Mouse (Mus musculus) intestine, postnatal 0 days (tissue): ENCODE measurements around the gene Mei4. TPM values are rescaled to one million over a fixed set of nuclear protein-coding genes. Genes with fewer than 3 reads are reported as not detected.
A peak's percentile ranks its signal among the peaks of the same experiment; 100 is the strongest.

Experiments used
- ATAC-seq: fragments of 200-750 bp; cut with Nextera tagmentation; 2 replicates; pipeline ENCODE4 v1.8.0; 2017; ENCODE audit warnings: mild to moderate bottlenecking, moderate TSS enrichment, moderate library complexity
- H3K27ac ChIP-seq: fragments of 300-500 bp; sonication (generic); 2 replicates; pipeline ENCODE4 v1.5.1; 2014; ENCODE audit warnings: mild to moderate bottlenecking, low read depth, low read length, moderate library complexity
- H3K27me3 ChIP-seq: fragments of 300-500 bp; sonication (generic); replicated peaks from 2 replicates; pipeline ENCODE4 v1.6.1; 2014; ENCODE audit warnings: low read length, mixed read lengths; ENCODE audit not compliant: control insufficient read depth, insufficient read depth
- H3K36me3 ChIP-seq: fragments of 300-500 bp; sonication (generic); 2 replicates; pipeline ENCODE4 v1.6.1; 2014; ENCODE audit warnings: mild to moderate bottlenecking, moderate library complexity; ENCODE audit not compliant: control insufficient read depth, insufficient read depth
- H3K4me1 ChIP-seq: fragments of 300-500 bp; sonication (generic); replicated peaks from 2 replicates; pipeline ENCODE4 v1.6.1; 2014; ENCODE audit warnings: antibody characterized with exemption, low read length, mixed read lengths; ENCODE audit not compliant: control insufficient read depth, insufficient read depth
- H3K4me2 ChIP-seq: fragments of 300-500 bp; sonication (generic); replicated peaks from 2 replicates; pipeline ENCODE4 v1.6.1; 2014; ENCODE audit warnings: low read depth, mild to moderate bottlenecking, moderate library complexity
- H3K4me3 ChIP-seq: fragments of 300-500 bp; sonication (generic); 2 replicates; pipeline ENCODE4 v1.5.1; 2014; ENCODE audit warnings: low read depth, low read length
- H3K9ac ChIP-seq: fragments of 300-500 bp; sonication (generic); 2 replicates; pipeline ENCODE4 v1.6.1; 2014; ENCODE audit warnings: mild to moderate bottlenecking, low read depth, low read length
- H3K9me3 ChIP-seq: fragments of 300-500 bp; sonication (generic); 2 replicates; pipeline ENCODE4 v1.6.1; 2016; ENCODE audit warnings: mixed run types; ENCODE audit not compliant: control insufficient read depth
- CTCF ChIP-seq: sonication (generic); IDR thresholded peaks from 2 replicates; pipeline ENCODE4 v1.5.1; 2016; ENCODE audit warnings: low read depth, mild to moderate bottlenecking, control low read depth, antibody characterized with exemption, moderate library complexity
- WGBS: fragments of 180-500 bp; shearing (Covaris S2); extraction: QIAGEN DNeasy Blood & Tissue Kit; methylation state at CpG from one replicate; pipeline ENCODE4 v1.1.7; 2014; 5-methylcytosine and 5-hydroxymethylcytosine counted together
- polyA plus RNA-seq: library from polyadenylated mRNA; unstranded; fragments of >200 nt; fragmentation: Nextera tagmentation; extraction: Ambion mirVana; gene quantifications from 2 replicates; pipeline ENCODE4 v1.2.1, GENCODE M21; 2015

Gene Mei4
- polyA plus RNA-seq, 1 experiment from 2014 or later, result not detected

- H3K4me3 ChIP-seq, result no peak overlapping the region
- no peak for ATAC-seq
- no peak overlapping the region for H3K4me2 ChIP-seq
- no peak overlapping the region for H3K27ac ChIP-seq
- 92% methylated on average over 1 of the region's 1 CpGs for WGBS
- H3K9me3 ChIP-seq, result no peaks in the 10 kb centered on the region
- H3K9ac ChIP-seq, result no peak overlapping the region
- no peaks in the 10 kb centered on the region for H3K4me1 ChIP-seq
- no peaks in the 10 kb centered on the region for H3K27me3 ChIP-seq
- no peak for TF ChIP-seq CTCF
- no peaks in the 10 kb centered on the region for H3K36me3 ChIP-seq
Observed at GRCm38 (mm10) chr9:81966765-81967164, 103.3 kb downstream of the Mei4 start.

GRCm38 (mm10) chr9:81968935-81969334 lies 105.5 kb downstream of the Mei4 start:
- H3K27me3 ChIP-seq, result no peaks in the 10 kb centered on the region
- H3K36me3 ChIP-seq, result no peaks in the 10 kb centered on the region
- no peak overlapping the region for H3K27ac ChIP-seq
- no peak overlapping the region for H3K4me3 ChIP-seq
- H3K9me3 ChIP-seq, result no peaks in the 10 kb centered on the region
- 0 out of 2 replicates have a peak, but pooled peaks have one; percentile 9 for TF ChIP-seq CTCF
- H3K9ac ChIP-seq, result no peak overlapping the region
- no peaks in the 10 kb centered on the region for H3K4me1 ChIP-seq
- 45% methylated on average over 2 of the region's 2 CpGs for WGBS
- ATAC-seq, result no peak
- no peak overlapping the region for H3K4me2 ChIP-seq

DNA sequence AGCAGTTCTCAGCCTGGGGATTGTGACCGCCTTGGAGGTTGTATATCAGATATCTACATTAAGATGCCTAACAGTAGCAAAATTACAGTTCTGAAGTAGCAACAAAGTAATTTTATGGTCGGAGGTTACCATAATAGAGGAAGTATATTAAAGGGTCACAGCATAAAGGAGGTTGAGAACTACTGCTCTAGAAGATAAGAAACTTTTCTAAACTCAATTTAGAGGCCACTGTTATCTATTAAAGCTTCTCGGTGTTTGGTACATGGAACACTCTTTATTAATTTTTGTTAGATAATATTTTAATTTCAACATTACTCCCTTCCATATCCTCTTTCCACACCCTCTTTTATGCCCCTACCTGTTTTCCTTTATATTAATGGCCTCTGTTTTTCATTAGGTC lies 119.0 kb downstream of the Mei4 start:
- no peaks in the 10 kb centered on the region for H3K4me1 ChIP-seq
- ATAC-seq, result no peak
- no peak overlapping the region for H3K9ac ChIP-seq
- H3K4me3 ChIP-seq, result no peak overlapping the region
- H3K27ac ChIP-seq, result no peak overlapping the region
- no peak overlapping the region for H3K4me2 ChIP-seq
- no peaks in the 10 kb centered on the region for H3K9me3 ChIP-seq
- no peaks in the 10 kb centered on the region for H3K27me3 ChIP-seq
- 84% methylated on average over 3 of the region's 3 CpGs for WGBS
- no peaks in the 10 kb centered on the region for H3K36me3 ChIP-seq
- no peak for TF ChIP-seq CTCF

- Histone ChIP-seq H3K4me1 (no peaks in the 10 kb centered on the region), H3K27ac (no peak overlapping the region), H3K27me3 (no peaks in the 10 kb centered on the region), H3K4me2 (no peak overlapping the region), H3K36me3 (no peaks in the 10 kb centered on the region), H3K9ac (no peak overlapping the region), H3K4me3 (no peak overlapping the region), H3K9me3 (no peaks in the 10 kb centered on the region)
- ATAC-seq, result no peak
- WGBS, result 71% methylated on average over 3 of the region's 3 CpGs
- no peak for TF ChIP-seq CTCF
Observed at GRCm38 (mm10) chr9:82012991-82013390, 149.5 kb downstream of the Mei4 start.

DNA sequence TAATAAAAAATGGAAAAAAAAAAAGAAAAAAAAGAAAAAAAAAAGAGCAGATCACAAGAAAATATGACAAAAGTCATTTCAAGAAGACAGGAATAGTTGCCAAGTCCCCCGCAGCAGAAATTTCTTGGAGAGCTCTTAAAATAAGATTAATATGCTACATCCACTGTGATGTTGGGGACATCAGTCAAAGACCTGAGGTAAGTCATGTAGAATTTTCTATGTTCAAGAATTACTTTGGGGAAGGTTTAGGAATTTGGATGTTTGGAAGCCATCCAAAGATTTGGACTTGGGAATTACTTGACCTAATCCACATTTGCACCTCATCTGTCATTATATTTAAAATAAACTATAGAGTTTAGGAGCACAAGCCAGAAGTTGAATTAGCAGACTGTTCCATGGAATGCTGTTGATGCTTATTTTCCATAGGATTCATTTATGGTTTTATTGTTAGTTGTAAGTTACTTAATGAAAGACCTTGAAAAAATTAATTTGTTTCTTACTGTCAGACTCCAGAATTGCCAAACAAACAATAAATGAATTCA lies 179.1 kb downstream of the Mei4 start:
- no peak for TF ChIP-seq CTCF
- Histone ChIP-seq H3K4me1 (no peaks in the 10 kb centered on the region), H3K9me3 (no peaks in the 10 kb centered on the region), H3K36me3 (no peaks in the 10 kb centered on the region), H3K4me3 (no peak overlapping the region), H3K27me3 (no peaks in the 10 kb centered on the region), H3K9ac (no peak overlapping the region), H3K4me2 (no peak overlapping the region), H3K27ac (no peak overlapping the region)
- ATAC-seq, result no peak
- 69% methylated on average over 1 of the region's 1 CpGs for WGBS

- no peaks in the 10 kb centered on the region for H3K27me3 ChIP-seq
- no peak for ATAC-seq
- H3K36me3 ChIP-seq, result no peaks in the 10 kb centered on the region
- no peaks in the 10 kb centered on the region for H3K4me1 ChIP-seq
- H3K27ac ChIP-seq, result no peak overlapping the region
- WGBS, result 70% methylated on average over 2 of the region's 2 CpGs
- no peaks in the 10 kb centered on the region for H3K9me3 ChIP-seq
- H3K9ac ChIP-seq, result no peak overlapping the region
- no peak overlapping the region for H3K4me3 ChIP-seq
- TF ChIP-seq CTCF, result no peak
- no peak overlapping the region for H3K4me2 ChIP-seq
Observed at GRCm38 (mm10) chr9:82044517-82044916, 181.0 kb downstream of the Mei4 start.

GRCm38 (mm10) chr9:82073832-82074231 lies 210.4 kb downstream of the Mei4 start:
- H3K4me3 ChIP-seq, result no peak overlapping the region
- H3K27me3 ChIP-seq, result no peaks in the 10 kb centered on the region
- no peak overlapping the region for H3K4me2 ChIP-seq
- H3K9ac ChIP-seq, result no peak overlapping the region
- no peak for TF ChIP-seq CTCF
- H3K27ac ChIP-seq, result no peak overlapping the region
- no peaks in the 10 kb centered on the region for H3K9me3 ChIP-seq
- no peaks in the 10 kb centered on the region for H3K4me1 ChIP-seq
- ATAC-seq, result no peak
- 53% methylated on average over 1 of the region's 1 CpGs for WGBS
- H3K36me3 ChIP-seq, result no peaks in the 10 kb centered on the region
